Mouse (Mus musculus): Measurements from ENCODE around the gene Acox1. TPM values are rescaled to one million over a fixed set of nuclear protein-coding genes. Genes with fewer than 3 reads are reported as not detected.
A peak's percentile ranks its signal among the peaks of the same experiment; 100 is the strongest.

Acox1 gene
- polyA plus RNA-seq, 1 experiment from 2014 or later = 24.5 TPM

DNA sequence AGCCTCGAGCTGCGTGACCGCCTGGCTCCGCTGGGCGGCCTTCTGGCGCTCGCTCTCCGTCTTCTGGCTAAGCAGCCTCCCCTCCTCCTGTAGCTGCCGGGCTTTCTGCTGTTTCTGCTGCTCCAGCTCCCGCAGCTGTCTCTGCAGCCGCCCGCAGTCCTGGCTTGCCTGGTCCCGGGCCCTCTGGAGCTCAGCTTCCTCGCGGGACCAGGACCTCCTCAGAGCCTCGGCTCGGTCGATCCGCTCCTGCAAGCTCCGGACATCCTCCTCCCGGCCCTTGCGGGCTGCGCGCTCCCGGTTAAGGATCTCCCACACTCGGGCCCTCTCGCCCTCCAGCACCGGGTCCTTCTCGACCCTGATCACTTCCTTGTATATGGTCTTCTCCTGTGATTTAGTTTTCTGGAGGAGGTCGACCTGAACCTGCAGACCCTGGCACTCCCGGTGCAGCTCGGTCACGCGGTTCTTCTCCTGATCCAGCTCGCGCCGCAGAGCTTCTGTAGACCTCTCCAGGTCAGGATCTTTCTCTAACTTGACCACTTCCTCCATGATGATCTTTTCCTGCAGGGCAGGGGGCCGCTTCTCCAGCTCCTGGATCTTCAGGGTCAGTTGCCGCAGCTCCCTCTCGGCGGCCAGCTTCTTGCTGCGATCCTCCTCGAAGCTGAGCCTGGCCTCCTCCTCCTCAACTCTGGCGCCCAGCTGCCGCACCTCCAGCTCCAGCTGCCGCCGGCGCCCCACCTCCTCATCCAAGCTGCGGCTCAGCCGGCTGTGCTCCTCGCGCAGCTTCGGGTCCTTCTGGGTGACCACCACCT, 23.3 kb upstream of the Acox1 start:
- peaks cover 69% of the 10 kb centered on the region for H3K27me3 ChIP-seq (ENCODE audit: insufficient read depth, poor library complexity, severe bottlenecking)
- H3K36me3 ChIP-seq = peaks cover 12% of the 10 kb centered on the region
- peak overlapping the region; percentile 58 for H3K4me3 ChIP-seq
- WGBS = 7% methylated on average over 53 of the region's 53 CpGs
- peaks cover 51% of the 10 kb centered on the region for H3K4me1 ChIP-seq
- H3K27ac ChIP-seq = peak overlapping the region; percentile 52; the same call in 1 of the 2 replicates
- DNase-seq (ENCODE audit: low spot score) = no peak
- H3K9me3 ChIP-seq = peaks cover 8% of the 10 kb centered on the region; the same call in 1 of the 2 replicates

DNA sequence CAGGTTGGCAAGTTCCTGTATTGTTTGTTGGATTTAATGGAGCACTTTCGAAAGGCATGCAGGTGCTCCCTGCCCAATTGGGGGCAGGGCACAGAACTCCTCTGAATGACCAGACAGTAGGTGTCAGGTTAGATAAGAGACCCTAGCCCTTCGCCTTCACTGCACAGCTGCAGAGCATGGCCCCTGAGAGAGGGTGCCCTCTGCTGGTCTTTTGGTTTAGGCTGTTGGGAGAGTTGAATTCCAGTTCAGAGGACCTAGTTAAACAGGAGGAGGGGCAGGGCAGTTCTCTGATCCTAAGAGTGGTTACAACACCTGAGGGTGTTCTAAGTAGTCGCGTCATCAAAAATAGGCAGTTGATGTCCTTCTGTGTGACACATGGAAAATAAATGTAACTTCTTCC, 21.0 kb upstream of the Acox1 start:
- 8% methylated on average over 4 of the region's 4 CpGs for WGBS
- Histone ChIP-seq H3K9me3 (peaks cover 8% of the 10 kb centered on the region; the same call in 1 of the 2 replicates), H3K27ac (peak overlapping the region; percentile 81), H3K27me3 (ENCODE audit: insufficient read depth, poor library complexity, severe bottlenecking) (peaks cover 54% of the 10 kb centered on the region), H3K4me1 (peaks cover 51% of the 10 kb centered on the region), H3K4me3 (peak overlapping the region; percentile 1; the same call in 1 of the 2 replicates), H3K36me3 (peaks cover 12% of the 10 kb centered on the region)
- no peak for DNase-seq (ENCODE audit: low spot score)

DNA sequence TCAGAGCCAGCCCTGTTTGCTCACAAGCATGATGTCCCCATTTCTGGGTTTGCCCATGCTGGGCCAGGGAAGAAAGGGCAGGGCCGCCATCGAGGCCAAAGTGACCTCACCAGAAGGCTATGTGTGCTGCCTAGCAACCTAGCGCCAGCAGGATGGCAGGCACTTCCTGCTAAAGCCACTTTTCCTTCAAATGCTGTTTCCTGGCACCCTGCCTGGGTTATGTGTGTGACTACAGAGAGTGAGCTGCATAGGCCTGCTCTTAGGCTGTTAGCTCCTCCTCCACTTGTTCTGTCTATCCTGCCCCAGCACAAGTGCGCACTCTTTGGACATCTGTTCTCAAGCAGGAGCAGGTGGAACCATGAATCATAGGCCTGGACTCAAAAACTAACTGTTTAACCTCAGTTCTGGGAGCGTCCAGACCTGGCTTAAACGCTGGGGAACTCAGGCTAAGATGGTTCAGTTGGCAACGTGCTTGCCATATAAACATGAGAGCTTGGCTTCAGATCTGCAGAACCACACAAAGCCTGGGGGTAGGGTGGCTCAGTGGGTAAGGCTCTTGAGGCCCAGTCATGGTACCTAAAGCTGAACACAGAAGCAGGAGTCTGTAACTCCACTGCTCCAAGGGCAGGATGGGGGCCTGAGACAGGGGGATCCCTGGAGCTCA, 20.0 kb upstream of the Acox1 start:
- DNase-seq (ENCODE audit: low spot score) = peak; percentile 93
- peaks cover 44% of the 10 kb centered on the region for H3K27me3 ChIP-seq (ENCODE audit: insufficient read depth, poor library complexity, severe bottlenecking)
- WGBS = 51% methylated on average over 7 of the region's 7 CpGs
- peaks cover 51% of the 10 kb centered on the region for H3K4me1 ChIP-seq
- H3K4me3 ChIP-seq = 0 out of 2 replicates have a peak overlapping the region, but pooled peaks have one; percentile 0
- peaks cover 5% of the 10 kb centered on the region; the same call in 1 of the 2 replicates for H3K9me3 ChIP-seq
- peaks cover 10% of the 10 kb centered on the region for H3K36me3 ChIP-seq
- H3K27ac ChIP-seq = peak overlapping the region; percentile 81

DNA sequence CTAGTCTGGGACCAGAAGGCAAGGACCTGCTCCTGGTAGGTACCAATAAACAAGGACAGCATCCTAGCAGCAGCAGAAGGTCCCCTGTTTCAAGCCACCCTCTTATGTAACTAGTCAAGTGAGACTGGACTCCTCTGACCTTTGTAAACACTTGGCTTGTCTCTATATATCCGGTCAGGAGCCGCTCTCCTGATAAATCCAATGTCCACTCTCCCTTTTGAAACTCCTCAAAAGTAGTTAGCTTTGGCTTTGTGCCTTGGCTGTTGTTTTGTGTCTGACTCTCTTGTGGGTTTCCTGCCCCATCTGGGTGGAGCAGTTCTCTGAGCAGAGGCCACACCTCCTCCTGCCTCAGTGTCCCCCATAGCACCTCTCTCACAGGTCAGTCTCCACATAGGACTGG, 19.4 kb upstream of the Acox1 start:
- H3K27ac ChIP-seq = peak overlapping the region; percentile 81

DNA sequence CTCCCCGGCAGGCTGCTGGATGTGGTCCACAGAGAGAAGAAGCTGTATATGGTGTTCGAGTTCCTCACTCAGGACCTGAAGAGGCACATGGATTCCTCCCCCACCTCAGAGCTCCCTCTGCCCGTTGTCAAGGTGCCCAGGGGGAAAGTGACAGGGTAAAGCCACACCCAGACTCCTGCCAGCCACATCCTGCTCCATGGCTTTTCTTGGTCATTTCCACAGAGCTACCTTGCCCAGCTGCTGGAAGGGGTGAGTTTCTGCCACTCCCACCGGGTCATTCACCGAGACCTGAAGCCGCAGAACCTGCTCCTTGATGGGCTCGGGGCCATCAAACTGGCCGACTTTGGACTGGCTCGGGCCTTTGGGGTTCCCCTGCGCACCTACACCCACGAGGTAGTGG, 17.7 kb upstream of the Acox1 start:
- H3K36me3 ChIP-seq = peaks cover 19% of the 10 kb centered on the region
- peaks cover 21% of the 10 kb centered on the region for H3K27me3 ChIP-seq (ENCODE audit: insufficient read depth, poor library complexity, severe bottlenecking)
- H3K4me1 ChIP-seq = peaks cover 32% of the 10 kb centered on the region
- peak; percentile 64 for DNase-seq (ENCODE audit: low spot score)
- no peak overlapping the region for H3K27ac ChIP-seq
- H3K9me3 ChIP-seq = peaks cover 2% of the 10 kb centered on the region; the same call in 1 of the 2 replicates
- no peak overlapping the region for H3K4me3 ChIP-seq
- 81% methylated on average over 11 of the region's 11 CpGs for WGBS

More for the DNA sequence above, 19.4 kb upstream of the Acox1 start:
- WGBS = 70% methylated on average over 2 of the region's 2 CpGs
- Histone ChIP-seq H3K4me1 (peaks cover 49% of the 10 kb centered on the region), H3K36me3 (peaks cover 10% of the 10 kb centered on the region), H3K27me3 (ENCODE audit: insufficient read depth, poor library complexity, severe bottlenecking) (peaks cover 38% of the 10 kb centered on the region), H3K4me3 (0 out of 2 replicates have a peak overlapping the region, but pooled peaks have one; percentile 0), H3K9me3 (peaks cover 5% of the 10 kb centered on the region; the same call in 1 of the 2 replicates)
- DNase-seq (ENCODE audit: low spot score) = no peak

DNA sequence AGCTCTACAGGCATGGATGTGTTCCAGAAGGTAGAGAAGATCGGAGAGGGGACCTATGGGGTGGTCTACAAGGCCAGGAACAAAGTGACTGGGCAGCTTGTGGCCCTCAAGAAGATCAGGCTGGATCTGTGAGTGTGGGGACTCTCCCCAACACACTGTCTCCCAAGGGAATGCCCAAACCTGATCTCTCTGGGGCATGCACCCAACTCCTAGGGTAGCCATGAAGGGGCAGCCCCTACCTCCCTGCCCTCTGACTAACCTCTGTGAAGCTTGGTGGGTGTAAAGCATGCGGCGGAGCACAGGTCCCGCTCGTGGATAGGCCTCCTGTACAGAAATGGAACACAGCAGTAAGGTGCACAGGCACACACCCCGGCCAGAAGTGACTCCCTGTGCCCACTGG, 17.1 kb upstream of the Acox1 start:
- H3K36me3 ChIP-seq = peaks cover 16% of the 10 kb centered on the region
- no peak overlapping the region for H3K4me3 ChIP-seq
- WGBS = 82% methylated on average over 6 of the region's 6 CpGs
- H3K27ac ChIP-seq = no peak overlapping the region
- peaks cover 31% of the 10 kb centered on the region for H3K4me1 ChIP-seq
- DNase-seq (ENCODE audit: low spot score) = peak; percentile 68
- H3K27me3 ChIP-seq (ENCODE audit: insufficient read depth, poor library complexity, severe bottlenecking) = peaks cover 15% of the 10 kb centered on the region
- no peaks in the 10 kb centered on the region for H3K9me3 ChIP-seq

DNA sequence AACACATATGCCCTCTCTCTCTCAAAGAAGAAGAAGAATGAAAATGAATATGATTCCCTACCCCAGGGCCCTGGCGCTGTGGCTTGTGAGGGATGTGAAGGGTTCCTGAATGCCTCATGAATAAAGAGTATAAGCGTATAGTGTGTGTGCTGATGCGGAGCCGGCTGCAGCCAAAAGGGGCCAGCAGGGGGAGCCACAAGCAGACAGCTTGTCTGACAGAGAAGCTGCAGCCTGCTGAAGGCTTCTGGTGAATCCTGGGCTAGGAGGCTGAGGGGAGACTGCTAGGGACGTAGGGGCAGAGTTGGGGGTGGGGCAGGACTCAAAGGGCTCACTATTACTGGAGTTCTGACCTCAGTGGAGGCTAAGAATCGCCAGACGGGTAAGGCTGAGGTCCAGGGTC, 16.3 kb upstream of the Acox1 start:
- Histone ChIP-seq H3K36me3 (peaks cover 16% of the 10 kb centered on the region), H3K27ac (no peak overlapping the region), H3K27me3 (ENCODE audit: insufficient read depth, poor library complexity, severe bottlenecking) (peaks cover 7% of the 10 kb centered on the region; the same call in 1 of the 2 replicates), H3K9me3 (no peaks in the 10 kb centered on the region), H3K4me1 (peaks cover 24% of the 10 kb centered on the region), H3K4me3 (no peak overlapping the region)
- 76% methylated on average over 7 of the region's 7 CpGs for WGBS
- DNase-seq (ENCODE audit: low spot score) = peak; percentile 75

DNA sequence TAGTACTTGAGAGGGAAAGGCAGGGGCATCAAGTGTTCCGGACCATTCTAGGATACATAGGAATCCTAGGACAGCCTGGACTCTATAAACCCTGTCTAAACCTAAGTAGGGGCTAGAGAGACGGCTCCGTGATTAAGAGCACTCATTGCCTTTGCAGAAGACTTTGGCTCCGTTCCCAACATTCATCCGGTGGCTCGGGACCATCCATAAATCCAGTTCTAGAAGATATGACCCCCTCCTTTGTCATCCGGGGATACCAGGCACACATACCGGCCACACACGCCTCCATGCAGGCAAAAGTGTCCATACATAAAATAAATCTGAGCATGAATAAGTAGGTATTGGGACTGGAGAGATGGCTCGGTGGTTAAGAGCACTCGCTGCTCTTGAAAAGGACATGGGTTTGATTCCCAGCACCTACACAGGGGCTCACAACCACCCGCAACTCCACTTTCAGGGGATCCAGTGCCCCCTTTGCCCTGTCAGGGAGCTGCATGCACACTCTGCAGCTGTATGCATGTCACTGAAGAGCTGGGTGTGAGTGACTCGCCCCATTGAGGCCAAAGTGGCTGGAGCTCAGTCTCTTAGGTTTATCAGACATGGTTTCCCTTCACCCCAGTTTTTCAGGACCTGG, 15.1 kb upstream of the Acox1 start:
- H3K36me3 ChIP-seq = peaks cover 20% of the 10 kb centered on the region
- DNase-seq (ENCODE audit: low spot score) = peak; percentile 55
- WGBS = 92% methylated on average over 13 of the region's 13 CpGs

DNA sequence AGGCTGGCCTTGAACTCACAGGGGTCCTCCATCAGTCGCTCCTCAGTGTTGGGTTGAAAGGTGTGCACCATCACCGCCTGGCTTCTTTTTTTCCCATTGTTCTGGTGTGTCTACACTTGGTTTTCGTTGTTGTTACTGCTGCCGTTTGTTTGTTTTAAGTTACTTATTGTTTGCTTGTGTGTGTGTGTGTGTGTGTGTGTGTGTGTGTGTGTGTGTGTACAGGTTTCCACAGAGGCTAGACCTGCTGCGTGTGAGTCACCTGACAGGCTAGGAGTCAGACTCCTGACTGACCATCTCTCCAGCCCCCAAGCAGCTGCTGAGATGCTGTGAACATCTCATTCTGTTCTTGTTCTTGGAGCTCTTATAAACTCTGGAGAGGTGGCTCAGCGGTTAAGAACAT, 14.0 kb upstream of the Acox1 start:
- H3K9me3 ChIP-seq = no peaks in the 10 kb centered on the region
- no peak overlapping the region for H3K27ac ChIP-seq
- H3K4me1 ChIP-seq = peaks cover under 1% of the 10 kb centered on the region; the same call in 1 of the 2 replicates
- H3K36me3 ChIP-seq = peaks cover 20% of the 10 kb centered on the region
- no peaks in the 10 kb centered on the region for H3K27me3 ChIP-seq (ENCODE audit: insufficient read depth, poor library complexity, severe bottlenecking)
- WGBS = 86% methylated on average over 6 of the region's 6 CpGs
- H3K4me3 ChIP-seq = no peak overlapping the region
- DNase-seq (ENCODE audit: low spot score) = no peak

More for the DNA sequence above, 15.1 kb upstream of the Acox1 start:
- H3K4me3 ChIP-seq = no peak overlapping the region
- no peaks in the 10 kb centered on the region for H3K27me3 ChIP-seq (ENCODE audit: insufficient read depth, poor library complexity, severe bottlenecking)
- H3K9me3 ChIP-seq = no peaks in the 10 kb centered on the region
- H3K27ac ChIP-seq = no peak overlapping the region
- peaks cover 12% of the 10 kb centered on the region for H3K4me1 ChIP-seq

DNA sequence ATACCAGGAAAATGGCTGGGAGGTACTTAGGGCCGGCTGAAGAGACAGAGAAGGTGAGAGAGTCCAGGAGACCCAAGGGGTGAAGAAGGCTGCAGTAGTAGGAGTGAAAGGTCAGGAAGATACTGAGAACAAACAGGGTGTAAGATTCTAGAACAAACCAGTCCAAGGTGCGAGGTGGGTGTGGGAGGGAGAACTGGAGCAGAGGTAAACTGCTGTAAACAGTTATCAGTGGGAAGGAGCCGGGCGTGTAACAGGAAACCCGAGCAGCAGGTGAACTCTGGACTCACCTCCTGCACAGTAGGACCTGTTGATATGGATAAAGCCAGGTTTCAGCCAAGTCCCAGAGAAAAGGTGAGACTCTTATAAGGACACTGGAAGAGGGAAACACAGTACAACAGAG, 11.9 kb upstream of the Acox1 start:
- DNase-seq (ENCODE audit: low spot score) = peak; percentile 70
- Histone ChIP-seq H3K4me1 (no peaks in the 10 kb centered on the region), H3K4me3 (no peak overlapping the region), H3K36me3 (peaks cover 39% of the 10 kb centered on the region), H3K27ac (no peak overlapping the region), H3K27me3 (ENCODE audit: insufficient read depth, poor library complexity, severe bottlenecking) (no peaks in the 10 kb centered on the region), H3K9me3 (no peaks in the 10 kb centered on the region)
- WGBS = 70% methylated on average over 5 of the region's 5 CpGs

DNA sequence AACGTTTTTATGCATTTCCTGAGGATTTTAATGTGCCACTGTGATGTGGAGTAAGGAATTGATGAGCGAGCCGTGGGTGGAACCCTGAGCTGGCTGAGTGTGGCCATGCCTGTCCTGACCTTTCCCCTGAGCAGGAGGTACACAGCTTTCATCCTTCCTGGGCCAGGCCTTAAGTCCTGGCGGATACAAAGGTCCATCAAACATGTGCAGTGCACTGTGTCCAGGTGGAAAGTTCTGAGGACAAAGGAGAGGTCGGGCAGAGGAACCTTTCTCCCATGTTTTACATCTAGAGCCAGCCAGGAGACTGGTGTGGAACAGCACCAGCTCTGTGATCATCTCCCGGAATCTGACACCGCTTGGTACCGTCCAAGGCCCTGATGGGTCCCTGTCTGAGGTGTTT, 10.4 kb upstream of the Acox1 start:
- Histone ChIP-seq H3K4me1 (no peaks in the 10 kb centered on the region), H3K4me3 (no peak overlapping the region), H3K27me3 (ENCODE audit: insufficient read depth, poor library complexity, severe bottlenecking) (no peaks in the 10 kb centered on the region), H3K9me3 (no peaks in the 10 kb centered on the region), H3K36me3 (peaks cover 42% of the 10 kb centered on the region), H3K27ac (no peak overlapping the region)
- WGBS = 81% methylated on average over 8 of the region's 8 CpGs
- DNase-seq (ENCODE audit: low spot score) = peak; percentile 60

DNA sequence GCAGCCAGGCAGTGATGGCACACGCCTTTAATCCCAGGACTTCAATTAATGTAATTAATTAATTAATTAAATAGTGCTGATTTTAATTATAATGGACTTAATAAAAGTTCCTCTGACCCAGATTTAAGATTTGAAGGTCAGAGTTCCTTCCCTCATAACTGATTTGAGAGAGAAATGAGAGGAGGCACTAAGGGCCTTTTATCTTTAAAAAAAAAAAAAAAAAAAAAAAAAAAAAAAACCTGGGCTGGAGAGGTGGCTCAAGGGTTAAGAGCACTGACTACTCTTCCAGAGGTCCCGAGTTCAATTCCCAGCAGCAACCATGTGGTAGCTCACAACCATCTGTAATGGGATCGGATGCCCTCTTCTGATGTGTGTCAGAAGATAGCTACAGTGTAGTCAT, 9.8 kb upstream of the Acox1 start:
- no peaks in the 10 kb centered on the region for H3K27me3 ChIP-seq (ENCODE audit: insufficient read depth, poor library complexity, severe bottlenecking)
- DNase-seq (ENCODE audit: low spot score) = no peak
- 89% methylated on average over 3 of the region's 3 CpGs for WGBS

DNA sequence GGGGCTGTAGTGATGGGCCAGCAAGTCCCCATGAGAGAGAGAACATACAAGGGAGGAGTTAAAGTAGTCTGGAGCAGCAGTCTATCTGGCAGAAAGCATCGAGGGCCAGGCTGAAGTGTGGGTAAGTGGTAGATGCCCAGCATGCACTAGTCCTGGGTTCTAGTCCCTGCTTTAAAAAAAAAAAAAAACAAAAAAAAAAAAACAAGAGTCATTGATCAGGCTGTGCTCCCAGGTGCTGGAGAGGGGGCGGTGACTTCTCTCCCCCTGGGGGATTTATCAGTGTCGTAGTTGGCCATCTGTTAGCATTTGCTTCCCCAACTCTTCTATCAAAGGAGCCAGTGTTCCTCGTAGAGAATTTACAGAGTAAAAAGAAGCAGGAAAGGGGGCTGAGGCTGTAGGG, 7.8 kb upstream of the Acox1 start:
- H3K27ac ChIP-seq = no peak overlapping the region
- WGBS = 61% methylated on average over 4 of the region's 4 CpGs
- H3K4me1 ChIP-seq = no peaks in the 10 kb centered on the region
- H3K36me3 ChIP-seq = peaks cover 40% of the 10 kb centered on the region
- H3K27me3 ChIP-seq (ENCODE audit: insufficient read depth, poor library complexity, severe bottlenecking) = no peaks in the 10 kb centered on the region
- no peak for DNase-seq (ENCODE audit: low spot score)
- no peaks in the 10 kb centered on the region for H3K9me3 ChIP-seq
- no peak overlapping the region for H3K4me3 ChIP-seq

More for the DNA sequence above, 9.8 kb upstream of the Acox1 start:
- H3K4me1 ChIP-seq = no peaks in the 10 kb centered on the region
- no peaks in the 10 kb centered on the region for H3K9me3 ChIP-seq
- peaks cover 45% of the 10 kb centered on the region for H3K36me3 ChIP-seq
- no peak overlapping the region for H3K4me3 ChIP-seq
- H3K27ac ChIP-seq = no peak overlapping the region

Data from heart, embryonic 10.5 days (tissue).